Mouse (Mus musculus) testis, adult 2 months (tissue): ENCODE results near the gene Rnf180.

ENCODE experiments used
- CTCF ChIP-seq: fragments of 200-500 bp; IDR thresholded peaks from 2 replicates; pipeline ENCODE4 v1.5.1; 2012; ENCODE audit warnings: low read depth, mild to moderate bottlenecking, inconsistent platforms, low read length, moderate library complexity; ENCODE audit not compliant: control insufficient read depth, insufficient read depth, insufficient replicate concordance
- POLR2A ChIP-seq: fragments of 200-500 bp; IDR thresholded peaks from 2 replicates; pipeline ENCODE4 v1.6.1; 2012; ENCODE audit warnings: low read depth, mild to moderate bottlenecking, inconsistent platforms, low read length, moderate library complexity; ENCODE audit not compliant: control insufficient read depth

DNA sequence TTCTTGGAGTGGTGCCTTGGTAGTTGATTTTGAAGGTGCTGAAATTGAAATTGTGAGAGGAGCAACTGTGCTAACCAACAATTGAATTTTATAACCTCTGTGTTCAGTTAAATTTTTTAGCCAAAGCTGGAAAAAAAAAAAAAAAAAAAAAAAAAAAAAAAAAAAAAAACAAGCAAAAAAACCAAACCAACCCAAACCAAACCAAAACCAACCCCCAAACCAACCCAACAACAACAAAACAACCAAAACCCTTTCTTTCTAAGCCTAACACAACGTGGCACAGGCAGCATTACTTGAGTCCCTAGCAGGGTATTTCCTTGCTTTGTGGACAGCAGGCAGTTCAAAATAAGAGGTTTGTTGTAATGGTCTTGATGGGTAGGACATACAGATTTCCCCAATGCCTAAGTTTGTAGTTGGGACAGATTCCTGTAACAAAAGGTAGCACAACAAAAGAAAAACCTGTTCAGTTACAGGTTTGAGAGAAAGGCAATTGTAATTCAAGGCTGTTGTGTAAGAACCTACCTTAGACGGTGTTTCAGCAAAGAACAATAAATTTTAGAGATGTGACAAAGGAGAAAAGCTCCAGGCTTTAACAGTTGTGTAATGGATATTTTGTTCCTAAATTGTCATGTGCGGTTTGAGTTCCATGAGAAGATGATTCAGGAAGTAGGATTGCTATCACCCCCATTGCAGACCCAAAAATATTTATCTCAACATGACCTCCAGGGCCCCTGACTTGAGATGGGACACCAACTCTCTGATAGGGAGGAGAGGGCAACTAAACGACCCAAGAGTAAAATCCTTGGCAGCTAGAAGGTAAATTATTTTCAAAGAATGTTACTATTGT lies 4.8 kb upstream of the Rnf180 start:
- TF ChIP-seq CTCF (no peak), POLR2A (no peak)
